Mouse (Mus musculus): ENCODE measurements around the gene Rpe. TPM values are rescaled to one million over a fixed set of nuclear protein-coding genes. Genes with fewer than 3 reads are reported as not detected.
"Not testable (repeated sequence)": the region's sequence is repeated elsewhere in the genome, so short reads cannot be mapped to it uniquely, and the experiment has no call there.

Rpe gene
- polyA plus RNA-seq, 1 experiment from 2014 or later = 49.8 TPM

GRCm38 (mm10) chr1:66695296-66695695 is 5.3 kb upstream of the Rpe start:
- no peak for ATAC-seq (ENCODE audit: insufficient number of reproducible peaks, insufficient read depth, low FRiP score, low TSS enrichment)
- 73% methylated on average over 7 of the region's 7 CpGs for WGBS

GRCm38 (mm10) chr1:66699630-66700029 is 1.0 kb upstream of the Rpe start:
- H3K27me3 ChIP-seq; ATAC-seq (ENCODE audit: insufficient number of reproducible peaks, insufficient read depth, low FRiP score, low TSS enrichment): not testable (repeated sequence)

More at GRCm38 (mm10) chr1:66695296-66695695, 5.3 kb upstream of the Rpe start:
- Histone ChIP-seq H3K36me3 (no peaks in the 10 kb centered on the region), H3K4me3 (no peak overlapping the region), H3K9me3 (no peaks in the 10 kb centered on the region), H3K27me3 (no peaks in the 10 kb centered on the region), H3K27ac (no peak overlapping the region), H3K9ac (no peak overlapping the region), H3K4me1 (no peaks in the 10 kb centered on the region), H3K4me2 (replicated peaks) (no peak overlapping the region)

GRCm38 (mm10) chr1:66700149-66700692 is 410 bp upstream of the Rpe start:
- Histone ChIP-seq H3K4me3 (peak overlapping the region; percentile 81), H3K27ac (no peak overlapping the region), H3K4me1 (peaks cover 8% of the 10 kb centered on the region), H3K36me3 (no peaks in the 10 kb centered on the region), H3K4me2 (replicated peaks) (peak overlapping the region; percentile 54), H3K9me3 (no peaks in the 10 kb centered on the region), H3K27me3 (no peaks in the 10 kb centered on the region), H3K9ac (no peak overlapping the region)
- ATAC-seq (ENCODE audit: insufficient number of reproducible peaks, insufficient read depth, low FRiP score, low TSS enrichment) = peak; percentile 50
- 49% methylated on average over 5 of the region's 5 CpGs for WGBS

More at GRCm38 (mm10) chr1:66699630-66700029, 1.0 kb upstream of the Rpe start:
- not testable (repeated sequence) for H3K4me2 ChIP-seq (replicated peaks); H3K4me3 ChIP-seq; H3K9ac ChIP-seq; H3K27ac ChIP-seq; H3K9me3 ChIP-seq; H3K36me3 ChIP-seq; H3K4me1 ChIP-seq
- 86% methylated on average over 10 of the region's 10 CpGs for WGBS

GRCm38 (mm10) chr1:66701576-66701940 is 927 bp downstream of the Rpe start:
- H3K4me3 ChIP-seq = peak overlapping the region; percentile 81
- H3K4me1 ChIP-seq = peaks cover 8% of the 10 kb centered on the region
- 37% methylated on average over 2 of the region's 2 CpGs for WGBS
- H3K36me3 ChIP-seq = peaks cover 3% of the 10 kb centered on the region; the same call in 1 of the 2 replicates
- H3K4me2 ChIP-seq (replicated peaks) = peak overlapping the region; percentile 54
- no peak for ATAC-seq (ENCODE audit: insufficient number of reproducible peaks, insufficient read depth, low FRiP score, low TSS enrichment)
- H3K9me3 ChIP-seq = no peaks in the 10 kb centered on the region
- no peaks in the 10 kb centered on the region for H3K27me3 ChIP-seq
- no peak overlapping the region for H3K27ac ChIP-seq
- peak overlapping the region; percentile 73 for H3K9ac ChIP-seq

- H3K4me1 ChIP-seq = peaks cover 8% of the 10 kb centered on the region
- no peak overlapping the region for H3K4me3 ChIP-seq
- no peak for ATAC-seq (ENCODE audit: insufficient number of reproducible peaks, insufficient read depth, low FRiP score, low TSS enrichment)
- H3K9ac ChIP-seq = no peak overlapping the region
- H3K27me3 ChIP-seq = no peaks in the 10 kb centered on the region
- no peak overlapping the region for H3K27ac ChIP-seq
- WGBS = 83% methylated on average over 4 of the region's 4 CpGs
- H3K36me3 ChIP-seq = peaks cover 10% of the 10 kb centered on the region; the same call in 1 of the 2 replicates
- H3K4me2 ChIP-seq (replicated peaks) = no peak overlapping the region
- no peaks in the 10 kb centered on the region for H3K9me3 ChIP-seq
Measured at GRCm38 (mm10) chr1:66702623-66703345, 2.2 kb downstream of the Rpe start.

GRCm38 (mm10) chr1:66704523-66704922 is 3.9 kb downstream of the Rpe start:
- H3K27ac ChIP-seq = no peak overlapping the region
- H3K4me3 ChIP-seq = no peak overlapping the region
- H3K9ac ChIP-seq = no peak overlapping the region
- ATAC-seq (ENCODE audit: insufficient number of reproducible peaks, insufficient read depth, low FRiP score, low TSS enrichment) = no peak
- H3K9me3 ChIP-seq = no peaks in the 10 kb centered on the region
- peaks cover 18% of the 10 kb centered on the region for H3K36me3 ChIP-seq
- 65% methylated on average over 6 of the region's 6 CpGs for WGBS
- H3K27me3 ChIP-seq = no peaks in the 10 kb centered on the region
- peaks cover 8% of the 10 kb centered on the region for H3K4me1 ChIP-seq
- H3K4me2 ChIP-seq (replicated peaks) = no peak overlapping the region

- Histone ChIP-seq H3K4me1 (no peaks in the 10 kb centered on the region), H3K27ac (no peak overlapping the region), H3K27me3 (no peaks in the 10 kb centered on the region), H3K36me3 (peaks cover 37% of the 10 kb centered on the region), H3K9ac (no peak overlapping the region), H3K4me3 (no peak overlapping the region), H3K4me2 (replicated peaks) (no peak overlapping the region), H3K9me3 (no peaks in the 10 kb centered on the region)
- WGBS = 88% methylated on average over 3 of the region's 3 CpGs
- no peak for ATAC-seq (ENCODE audit: insufficient number of reproducible peaks, insufficient read depth, low FRiP score, low TSS enrichment)
Measured at GRCm38 (mm10) chr1:66712859-66713258, 12.2 kb downstream of the Rpe start.

GRCm38 (mm10) chr1:66730581-66730980 is 29.9 kb downstream of the Rpe start:
- no peaks in the 10 kb centered on the region for H3K9me3 ChIP-seq
- no peak overlapping the region for H3K4me2 ChIP-seq (replicated peaks)
- H3K27ac ChIP-seq = no peak overlapping the region
- 85% methylated on average over 1 of the region's 1 CpGs for WGBS
- ATAC-seq (ENCODE audit: insufficient number of reproducible peaks, insufficient read depth, low FRiP score, low TSS enrichment) = no peak
- peaks cover 28% of the 10 kb centered on the region for H3K36me3 ChIP-seq
- H3K27me3 ChIP-seq = no peaks in the 10 kb centered on the region
- no peak overlapping the region for H3K4me3 ChIP-seq
- H3K4me1 ChIP-seq = no peaks in the 10 kb centered on the region
- no peak overlapping the region for H3K9ac ChIP-seq

- Histone ChIP-seq H3K9ac (no peak overlapping the region), H3K4me3 (no peak overlapping the region), H3K4me1 (no peaks in the 10 kb centered on the region), H3K27ac (no peak overlapping the region), H3K4me2 (replicated peaks) (no peak overlapping the region), H3K27me3 (no peaks in the 10 kb centered on the region), H3K36me3 (peaks cover 9% of the 10 kb centered on the region; the same call in 1 of the 2 replicates), H3K9me3 (no peaks in the 10 kb centered on the region)
- 88% methylated on average over 1 of the region's 1 CpGs for WGBS
- ATAC-seq (ENCODE audit: insufficient number of reproducible peaks, insufficient read depth, low FRiP score, low TSS enrichment) = no peak
Measured at GRCm38 (mm10) chr1:66768764-66769163, 68.1 kb downstream of the Rpe start.

Other genes with a start within 250 kb of the Rpe start
- gene Unc80, start 232.5 kb upstream of the Rpe start, polyA plus RNA-seq (2016; fragmentation: Nextera tagmentation; extraction: Ambion mirVana) = 0.08 and 0.34 TPM in 2 replicates
- gene Kansl1l, start 116.7 kb downstream of the Rpe start, polyA plus RNA-seq (2016; fragmentation: Nextera tagmentation; extraction: Ambion mirVana) = 22.5 and 23.5 TPM in 2 replicates
- gene Acadl, start 162.4 kb downstream of the Rpe start, polyA plus RNA-seq (2016; fragmentation: Nextera tagmentation; extraction: Ambion mirVana) = 53.9 and 58.6 TPM in 2 replicates
- gene Myl1, start 244.6 kb downstream of the Rpe start, polyA plus RNA-seq (2016; fragmentation: Nextera tagmentation; extraction: Ambion mirVana) = 69.6 and 93.9 TPM in 2 replicates